Mouse (Mus musculus): Measurements from ENCODE around the gene Sept1.

Gene Sept1

GRCm38 (mm10) chr7:127253821-127254769 is 21.2 kb upstream of the Sept1 start:
- DNase-seq (ENCODE audit: low read depth, low spot score) = peak; percentile 99

GRCm38 (mm10) chr7:127253341-127253740 is 20.4 kb upstream of the Sept1 start:
- no peak for DNase-seq (ENCODE audit: low read depth, low spot score)

GRCm38 (mm10) chr7:127252414-127252813 is 19.5 kb upstream of the Sept1 start:
- peak; percentile 46 for DNase-seq (ENCODE audit: low read depth, low spot score)

- peak; percentile 51 for DNase-seq (ENCODE audit: low read depth, low spot score)
Measured at GRCm38 (mm10) chr7:127250511-127250910, 17.6 kb upstream of the Sept1 start.

GRCm38 (mm10) chr7:127244658-127245510 is 12.0 kb upstream of the Sept1 start:
- no peak for DNase-seq (ENCODE audit: low read depth, low spot score)

- peak; percentile 93 for DNase-seq (ENCODE audit: low read depth, low spot score)
Measured at GRCm38 (mm10) chr7:127243870-127244657, 11.1 kb upstream of the Sept1 start, which contains the start of gene Zfp771. Gene Zfp771 (plus strand): TSS chr7:127244274.

GRCm38 (mm10) chr7:127243361-127243867 is 10.5 kb upstream of the Sept1 start:
- DNase-seq (ENCODE audit: low read depth, low spot score) = no peak

- DNase-seq (ENCODE audit: low read depth, low spot score) = no peak
Measured at GRCm38 (mm10) chr7:127234777-127235176, 1.8 kb upstream of the Sept1 start.

GRCm38 (mm10) chr7:127233765-127234164 is 835 bp upstream of the Sept1 start:
- DNase-seq (ENCODE audit: low read depth, low spot score) = no peak

GRCm38 (mm10) chr7:127233368-127233749 is 429 bp upstream of the Sept1 start:
- no peak for DNase-seq (ENCODE audit: low read depth, low spot score)

- no peak for DNase-seq (ENCODE audit: low read depth, low spot score)
Measured at GRCm38 (mm10) chr7:127231826-127232621, 906 bp downstream of the Sept1 start.

- DNase-seq (ENCODE audit: low read depth, low spot score) = no peak
Measured at GRCm38 (mm10) chr7:127231376-127231775, 1.6 kb downstream of the Sept1 start.

- peak; percentile 78 for DNase-seq (ENCODE audit: low read depth, low spot score)
Measured at GRCm38 (mm10) chr7:127228615-127229303, 4.2 kb downstream of the Sept1 start.

GRCm38 (mm10) chr7:127225147-127225995 is 7.6 kb downstream of the Sept1 start:
- DNase-seq (ENCODE audit: low read depth, low spot score) = no peak

- DNase-seq (ENCODE audit: low read depth, low spot score) = no peak
Measured at GRCm38 (mm10) chr7:127224616-127225015, 8.3 kb downstream of the Sept1 start.

GRCm38 (mm10) chr7:127223515-127224478 is 9.1 kb downstream of the Sept1 start:
- no peak for DNase-seq (ENCODE audit: low read depth, low spot score)

- no peak for DNase-seq (ENCODE audit: low read depth, low spot score)
Measured at GRCm38 (mm10) chr7:127223106-127223505, 9.8 kb downstream of the Sept1 start.

GRCm38 (mm10) chr7:127220440-127220839 is 12.5 kb downstream of the Sept1 start:
- no peak for DNase-seq (ENCODE audit: low read depth, low spot score)

Data from mesoderm, embryonic 11.5 days (tissue).